Mouse (Mus musculus) C2C12 (cell line): Measurements from ENCODE around the gene Gzmb. TPM values are rescaled to one million over a fixed set of nuclear protein-coding genes. Genes with fewer than 3 reads are reported as not detected.

ENCODE experiments used
- H3K27me3 ChIP-seq: one replicate; pipeline ENCODE4 v1.6.1; 2011; ENCODE audit not compliant: control insufficient read depth, insufficient read depth, insufficient read length
- H3K36me3 ChIP-seq: one replicate; pipeline ENCODE4 v1.6.1; 2011; ENCODE audit not compliant: control insufficient read depth, insufficient read depth
- H3K4me3 ChIP-seq: one replicate; pipeline ENCODE4 v1.5.1; 2011; ENCODE audit warnings: mild to moderate bottlenecking, control low read depth; ENCODE audit not compliant: poor library complexity, insufficient read depth, severe bottlenecking
- H3K79me2 ChIP-seq: one replicate; pipeline ENCODE4 v1.6.1; 2011; ENCODE audit not compliant: control insufficient read depth, insufficient read depth
- H3K79me3 ChIP-seq: one replicate; pipeline ENCODE4 v1.6.1; 2011; ENCODE audit warnings: low read depth, control low read depth
- H3ac ChIP-seq: one replicate; pipeline ENCODE3; 2011; ENCODE audit warnings: low read depth; ENCODE audit not compliant: control insufficient read depth, insufficient read length
- CEBPB ChIP-seq: IDR thresholded peaks from one replicate; pipeline ENCODE4 v1.6.1; 2011; ENCODE audit warnings: low read depth, mild to moderate bottlenecking, control low read depth, moderate library complexity
- CTCF ChIP-seq: IDR thresholded peaks from one replicate; pipeline ENCODE4 v1.5.1; 2011; ENCODE audit not compliant: control insufficient read depth, insufficient read depth, insufficient read length
- FOSL1 ChIP-seq: IDR thresholded peaks from one replicate; pipeline ENCODE4 v1.8.0; 2011; ENCODE audit warnings: mild to moderate bottlenecking, low read length; ENCODE audit not compliant: poor library complexity, insufficient read depth, severe bottlenecking
- MAX ChIP-seq: IDR thresholded peaks from one replicate; pipeline ENCODE4 v1.6.1; 2011; ENCODE audit warnings: mild to moderate bottlenecking, control low read depth
- MYOD1 ChIP-seq: IDR thresholded peaks from one replicate; pipeline ENCODE4 v1.6.1; 2011; ENCODE audit warnings: low read depth; ENCODE audit not compliant: control insufficient read depth, insufficient read length
- MYOG ChIP-seq: IDR thresholded peaks from one replicate; pipeline ENCODE4 v1.6.1; 2011; ENCODE audit not compliant: control insufficient read depth, insufficient read length; ENCODE audit errors: extremely low read depth
- USF1 ChIP-seq: IDR thresholded peaks from one replicate; pipeline ENCODE4 v1.6.1; 2011; ENCODE audit warnings: low read depth, mild to moderate bottlenecking, control low read depth, moderate library complexity
- polyA plus RNA-seq: library from polyadenylated mRNA; unstranded; fragments of >200 nt; fragmentation: generic; extraction: Trizol; gene quantifications from one replicate; pipeline ENCODE4 v1.2.1, GENCODE M21; 2012; ENCODE audit warnings: missing spikeins

Gzmb gene
- polyA plus RNA-seq, 1 experiment, result not detected

GRCm38 (mm10) chr14:56296106-56296505 is 34.0 kb upstream of the Gzmb start:
- H3K79me2 ChIP-seq, result no peaks in the 10 kb centered on the region
- no peak for TF ChIP-seq USF1
- TF ChIP-seq MAX, result no peak
- no peak for TF ChIP-seq CTCF
- no peak for TF ChIP-seq FOSL1
- no peak for TF ChIP-seq MYOD1
- TF ChIP-seq CEBPB, result no peak
- TF ChIP-seq MYOG, result no peak
- H3K27me3 ChIP-seq, result peaks cover 8% of the 10 kb centered on the region
- no peak overlapping the region for H3ac ChIP-seq
- H3K36me3 ChIP-seq, result no peaks in the 10 kb centered on the region
- H3K4me3 ChIP-seq, result no peak overlapping the region
- H3K79me3 ChIP-seq, result no peaks in the 10 kb centered on the region

GRCm38 (mm10) chr14:56293146-56293545 is 31.1 kb upstream of the Gzmb start:
- TF ChIP-seq FOSL1 (no peak), MYOD1 (no peak), USF1 (no peak), MAX (no peak), CTCF (no peak), MYOG (no peak), CEBPB (no peak)
- H3K79me3 ChIP-seq, result no peaks in the 10 kb centered on the region

GRCm38 (mm10) chr14:56288651-56289050 is 26.6 kb upstream of the Gzmb start:
- Histone ChIP-seq H3K4me3 (no peak overlapping the region), H3ac (no peak overlapping the region), H3K79me2 (no peaks in the 10 kb centered on the region), H3K79me3 (no peaks in the 10 kb centered on the region), H3K36me3 (no peaks in the 10 kb centered on the region), H3K27me3 (peaks cover 9% of the 10 kb centered on the region)
- TF ChIP-seq MYOD1 (no peak), USF1 (no peak), FOSL1 (no peak), CEBPB (no peak), MAX (no peak), CTCF (no peak), MYOG (no peak)

More at GRCm38 (mm10) chr14:56293146-56293545, 31.1 kb upstream of the Gzmb start:
- H3K36me3 ChIP-seq, result no peaks in the 10 kb centered on the region
- no peaks in the 10 kb centered on the region for H3K79me2 ChIP-seq
- no peak overlapping the region for H3ac ChIP-seq
- H3K27me3 ChIP-seq, result peaks cover 8% of the 10 kb centered on the region
- H3K4me3 ChIP-seq, result no peak overlapping the region

GRCm38 (mm10) chr14:56287806-56288205 is 25.7 kb upstream of the Gzmb start:
- H3K79me3 ChIP-seq, result no peaks in the 10 kb centered on the region
- H3K27me3 ChIP-seq, result peaks cover 9% of the 10 kb centered on the region
- no peak overlapping the region for H3K4me3 ChIP-seq
- H3K79me2 ChIP-seq, result no peaks in the 10 kb centered on the region
- TF ChIP-seq FOSL1 (no peak), MYOD1 (no peak), CEBPB (no peak), MYOG (no peak), USF1 (no peak), CTCF (no peak), MAX (no peak)
- H3ac ChIP-seq, result no peak overlapping the region
- H3K36me3 ChIP-seq, result no peaks in the 10 kb centered on the region

DNA sequence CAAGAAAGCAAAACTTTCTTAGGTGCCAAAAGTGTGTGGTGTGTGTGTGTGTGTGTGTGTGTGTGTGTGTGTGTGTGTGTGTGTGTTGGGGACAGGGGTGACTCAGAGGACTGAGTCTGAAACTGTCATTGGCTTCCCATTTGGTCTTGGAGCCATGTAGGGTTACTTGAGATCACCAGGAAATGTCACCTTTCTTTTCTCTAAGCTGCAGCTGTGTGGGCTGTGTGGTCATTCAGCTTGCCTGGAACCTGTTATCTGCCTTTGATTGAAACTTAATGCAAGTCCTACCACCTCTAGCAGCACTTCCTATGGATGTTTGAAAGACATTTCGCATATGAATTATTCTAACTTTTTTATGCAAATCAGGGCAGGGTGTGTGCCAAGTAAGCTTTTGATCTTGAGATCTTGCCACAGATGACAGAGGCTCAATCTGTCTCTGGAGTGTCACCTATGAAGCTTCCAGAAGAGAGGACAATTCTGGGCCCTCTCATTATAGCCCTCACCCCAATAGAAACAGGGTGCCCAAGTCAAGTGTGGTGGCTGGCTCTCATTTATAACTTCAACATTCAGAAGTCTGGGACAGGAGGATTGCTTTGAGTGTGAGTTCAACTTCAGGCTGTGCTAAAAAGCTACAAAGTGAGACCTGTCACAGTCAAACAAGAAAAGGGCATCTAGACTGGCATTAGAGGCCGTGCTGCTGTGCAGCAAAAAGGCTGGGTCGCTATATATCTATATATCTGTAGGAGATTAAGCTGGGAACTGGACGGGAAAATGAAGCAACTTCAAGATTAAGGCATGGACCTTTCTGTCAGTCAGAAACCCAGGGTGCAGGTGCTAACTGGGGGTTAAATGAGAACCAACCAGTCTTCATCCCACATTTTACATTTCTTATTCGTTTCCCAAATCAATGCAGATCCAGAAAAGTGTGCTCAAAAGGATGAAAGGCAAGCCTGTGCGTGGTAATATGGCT is 22.6 kb upstream of the Gzmb start:
- Histone ChIP-seq H3ac (no peak overlapping the region), H3K4me3 (no peak overlapping the region), H3K79me2 (no peaks in the 10 kb centered on the region), H3K36me3 (no peaks in the 10 kb centered on the region), H3K27me3 (peaks cover 13% of the 10 kb centered on the region), H3K79me3 (no peaks in the 10 kb centered on the region)
- TF ChIP-seq MAX (no peak), MYOG (no peak), FOSL1 (no peak), MYOD1 (no peak), CTCF (no peak), CEBPB (no peak), USF1 (no peak)
